Mouse (Mus musculus) gastrocnemius, adult 18-20 months (tissue): ENCODE data around the gene Slc25a47. TPM values are rescaled to one million over a fixed set of nuclear protein-coding genes. Genes with fewer than 3 reads are reported as not detected.

Experiments used
- DNase-seq: peaks from one replicate; pipeline ENCODE4 v3.0.0; 2021; ENCODE audit warnings: low spot score
- microRNA-seq: library from miRNA; unstranded; fragments of <30 nt; microRNA quantifications from one replicate; pipeline ENCODE4 v1.2.0, GENCODE M21; 2021
- total RNA-seq, 2 experiments: library from RNA; stranded (reverse); gene quantifications; 2 replicates each; pipeline ENCODE4 v1.2.3; 2021

The Slc25a47 gene
- total RNA-seq, 2 experiments from 2014 or later: 4.8 to 6.1 TPM

DNA sequence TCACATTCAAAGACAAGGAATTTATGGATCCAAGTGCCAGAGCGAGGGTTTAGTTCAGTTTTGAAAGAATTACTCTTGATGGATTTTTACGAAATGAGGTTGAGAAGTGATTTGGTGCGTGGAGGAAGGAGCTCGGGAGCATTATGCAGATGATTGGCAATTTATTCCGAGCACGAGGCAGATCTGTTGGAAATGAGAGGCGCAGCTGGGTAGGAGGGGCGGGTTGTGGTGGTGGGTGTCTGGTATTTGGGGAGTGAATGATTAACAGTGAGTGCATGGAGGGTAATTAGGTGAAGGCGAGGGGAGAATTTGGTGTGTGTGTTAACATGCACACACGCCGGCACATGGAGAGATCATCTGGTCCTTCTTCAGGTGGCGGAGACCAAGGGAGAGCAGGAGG lies 70.6 kb downstream of the Slc25a47 start:
- DNase-seq: no peak

Small RNA genes lying within 50 kb of the gene (microRNA-seq; reads per million reads assigned to microRNA genes)
- 121 reads per million, percentile 61 among the genes with 10 or more reads in this experiment for gene Mir345

Other genes starting within 250 kb of the Slc25a47 start
- gene Degs2, start 133.7 kb upstream of the Slc25a47 start, total RNA-seq: under 1 TPM in 1 of 2 experiments, not detected in 1; 0.28 TPM
- 10 to 100 TPM; 30.3 to 39.0 TPM for gene Yy1, start 43.1 kb upstream of the Slc25a47 start, total RNA-seq
- gene Slc25a29, start 163 bp upstream of the Slc25a47 start, total RNA-seq: 1 to 10 TPM; 9.3 to 9.4 TPM
- 1 to 10 TPM; 2.7 to 4.1 TPM for gene Wdr25, start 57.6 kb downstream of the Slc25a47 start, total RNA-seq
- 10 to 100 TPM; 23.5 to 29.2 TPM for gene Wars, start 58.1 kb downstream of the Slc25a47 start, total RNA-seq
- under 1 TPM in 1 of 2 experiments, not detected in 1; 0.12 TPM for gene Begain, start 232.2 kb downstream of the Slc25a47 start, total RNA-seq